Mouse (Mus musculus): ENCODE results near the gene Terf2ip.

Gene Terf2ip

GRCm38 (mm10) chr8:112009558-112009957 is 1.6 kb upstream of the Terf2ip start:
- no peak for DNase-seq (ENCODE audit: low read depth, low spot score)

DNA sequence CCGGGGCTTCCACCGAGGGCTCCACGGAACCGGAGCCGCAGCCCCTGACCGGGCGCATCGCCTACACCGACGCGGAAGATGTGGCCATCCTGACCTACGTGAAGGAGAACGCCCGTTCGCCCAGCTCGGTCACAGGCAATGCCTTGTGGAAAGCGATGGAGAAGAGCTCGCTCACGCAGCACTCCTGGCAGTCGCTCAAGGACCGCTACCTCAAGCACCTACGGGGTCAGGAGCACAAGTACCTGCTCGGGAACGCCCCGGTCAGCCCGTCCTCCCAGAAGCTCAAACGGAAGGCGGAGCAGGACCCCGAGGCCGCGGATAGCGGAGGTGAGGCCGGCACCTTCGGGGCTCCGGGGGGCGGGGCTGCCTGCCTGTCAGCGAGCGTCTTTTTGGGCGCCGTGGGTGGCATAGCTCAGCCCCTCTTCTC is 631 bp downstream of the Terf2ip start:
- DNase-seq (ENCODE audit: low read depth, low spot score), result peak; percentile 56

GRCm38 (mm10) chr8:112014936-112015335 is 3.7 kb downstream of the Terf2ip start, which contains the start of gene Gm6793:
Gene Gm6793, minus strand, starts transcription at chr8:112015036.
- no peak for DNase-seq (ENCODE audit: low read depth, low spot score)

DNA sequence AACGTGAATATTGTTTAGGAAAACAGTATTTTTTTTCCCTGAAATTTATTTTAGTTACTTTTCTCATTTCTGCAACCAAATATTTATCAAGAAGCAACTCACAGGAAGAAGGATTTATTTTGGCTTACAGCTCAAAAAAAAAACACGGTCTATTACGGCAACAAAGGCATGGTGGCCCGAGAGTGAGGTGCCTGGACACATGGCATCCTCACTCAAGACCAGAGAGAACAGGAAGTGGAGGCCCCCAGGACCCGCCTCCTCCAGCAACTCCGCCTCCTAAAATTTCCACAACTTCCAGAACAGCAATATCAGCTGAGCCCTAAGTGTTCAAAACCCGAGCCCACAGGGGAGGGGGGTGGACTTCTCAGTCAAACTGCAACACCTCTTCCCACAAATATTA is 18.3 kb downstream of the Terf2ip start:
- no peak for DNase-seq (ENCODE audit: low read depth, low spot score)

DNA sequence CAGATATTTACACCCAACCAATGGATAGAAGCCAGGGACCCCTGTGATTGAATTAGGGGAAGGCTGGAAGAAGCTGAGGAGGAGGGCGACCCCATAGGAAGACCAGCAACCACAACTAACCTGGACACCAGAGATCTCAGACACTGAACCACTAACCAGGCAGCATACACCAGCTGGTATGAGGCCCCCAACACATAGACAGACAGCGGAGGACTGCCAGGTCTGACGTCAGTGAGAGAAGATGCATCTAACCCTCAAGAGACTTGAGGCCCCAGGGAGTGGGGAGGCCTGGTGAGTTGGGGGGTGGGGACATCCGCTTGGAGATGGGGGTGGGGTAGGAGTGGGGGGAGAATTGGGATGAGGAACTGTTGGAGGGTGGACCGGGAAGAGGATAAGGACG is 19.5 kb downstream of the Terf2ip start:
- no peak for DNase-seq (ENCODE audit: low read depth, low spot score)

DNA sequence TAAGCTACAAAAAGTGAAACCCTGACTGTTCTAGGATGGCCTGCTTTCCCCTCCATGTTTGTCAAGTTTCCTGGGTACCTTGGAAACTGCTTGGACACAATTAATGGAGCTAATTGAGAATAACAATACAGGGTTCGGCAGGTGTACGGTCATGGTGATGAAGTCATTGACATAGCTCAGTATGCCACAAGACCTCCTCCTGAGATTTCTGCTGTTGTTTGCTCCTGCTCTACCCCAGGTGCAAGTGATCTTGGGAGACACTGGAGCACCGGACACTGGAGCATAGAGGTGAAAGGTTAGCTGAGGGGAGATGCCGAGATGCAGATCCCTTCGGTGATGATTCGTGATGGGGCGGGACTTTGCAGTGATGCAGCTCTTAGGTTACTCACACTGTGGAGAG is 21.9 kb downstream of the Terf2ip start:
- DNase-seq (ENCODE audit: low read depth, low spot score), result no peak

- DNase-seq (ENCODE audit: low read depth, low spot score), result peak; percentile 82
Measured at GRCm38 (mm10) chr8:112034603-112035002, 23.4 kb downstream of the Terf2ip start.

GRCm38 (mm10) chr8:112037521-112037920 is 26.3 kb downstream of the Terf2ip start:
- no peak for DNase-seq (ENCODE audit: low read depth, low spot score)

- DNase-seq (ENCODE audit: low read depth, low spot score), result peak; percentile 38
Measured at GRCm38 (mm10) chr8:112045182-112045581, 34.0 kb downstream of the Terf2ip start.

- peak; percentile 83 for DNase-seq (ENCODE audit: low read depth, low spot score)
Measured at GRCm38 (mm10) chr8:112045896-112046295, 34.7 kb downstream of the Terf2ip start.

- no peak for DNase-seq (ENCODE audit: low read depth, low spot score)
Measured at GRCm38 (mm10) chr8:112048293-112048692, 37.1 kb downstream of the Terf2ip start.

- peak; percentile 7 for DNase-seq (ENCODE audit: low read depth, low spot score)
Measured at GRCm38 (mm10) chr8:112049984-112050383, 38.8 kb downstream of the Terf2ip start.

GRCm38 (mm10) chr8:112051537-112051936 is 40.3 kb downstream of the Terf2ip start:
- DNase-seq (ENCODE audit: low read depth, low spot score), result no peak

DNA sequence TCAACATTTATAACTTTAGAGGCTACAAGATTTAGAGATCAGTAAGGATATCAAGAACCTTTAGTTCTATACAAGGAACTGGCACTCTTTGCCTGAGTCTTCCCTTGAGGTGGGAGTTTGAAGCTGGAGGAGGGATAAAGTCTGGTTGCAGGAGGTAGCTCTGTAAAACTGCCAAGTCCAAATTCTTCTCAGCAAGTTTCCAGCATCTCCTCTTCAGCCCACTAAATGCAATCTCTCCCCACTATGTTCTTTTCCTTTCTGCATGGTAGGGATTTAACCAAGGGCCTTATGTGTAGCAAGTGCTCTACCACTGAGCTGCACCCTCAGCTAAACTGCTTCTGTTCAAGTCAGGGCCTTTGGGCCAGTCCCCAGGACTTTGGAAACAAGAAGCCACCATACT is 43.3 kb downstream of the Terf2ip start:
- no peak for DNase-seq (ENCODE audit: low read depth, low spot score)

DNA sequence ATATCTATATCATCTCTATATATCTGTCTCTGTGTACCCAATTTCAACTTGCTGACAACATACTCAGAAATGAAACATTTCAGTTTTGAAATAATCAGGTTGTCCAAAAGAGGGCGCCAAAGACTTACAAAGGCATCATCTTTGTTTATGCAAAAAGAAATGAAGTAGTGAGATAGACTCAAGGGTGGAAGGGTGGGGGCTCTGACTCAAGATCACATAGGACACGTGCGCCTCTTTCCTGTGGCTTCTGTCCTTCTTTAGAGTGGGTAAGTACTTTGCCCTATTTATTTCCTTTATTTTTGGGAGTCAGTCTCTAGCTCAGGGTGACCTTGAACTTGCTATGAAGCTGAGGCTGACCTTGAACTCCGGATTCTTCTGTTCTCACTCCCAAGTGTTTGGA is 50.2 kb downstream of the Terf2ip start:
- DNase-seq (ENCODE audit: low read depth, low spot score), result peak; percentile 53
